Mouse (Mus musculus): Measurements from ENCODE around the gene Slc24a3. TPM values are rescaled to one million over a fixed set of nuclear protein-coding genes. Genes with fewer than 3 reads are reported as not detected.

The Slc24a3 gene
- polyA plus RNA-seq, 1 experiment from 2014 or later, result 3.1 TPM

DNA sequence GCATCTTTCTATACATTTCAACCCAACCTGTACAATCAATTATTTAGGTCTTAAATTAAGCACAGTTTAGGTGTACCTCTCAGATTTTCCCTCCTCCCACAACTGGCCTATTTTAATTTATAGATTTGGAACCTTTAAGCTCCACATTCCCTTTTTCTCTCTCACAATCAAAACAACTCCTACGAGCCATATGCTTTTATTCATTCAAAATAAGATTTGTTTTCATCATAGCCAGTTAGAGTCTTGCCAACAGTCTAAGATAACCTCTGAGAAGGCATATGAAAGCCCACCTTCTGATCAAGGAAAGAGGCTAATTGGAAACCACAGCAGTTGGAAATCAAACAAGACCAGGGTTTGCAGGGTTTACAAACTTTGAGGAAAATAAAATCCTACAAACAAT lies 177.0 kb downstream of the Slc24a3 start:
- no peaks in the 10 kb centered on the region for H3K36me3 ChIP-seq (ENCODE audit: control insufficient read depth, insufficient read depth, low read length)
- H3K4me2 ChIP-seq (ENCODE audit: low read length), result no peak overlapping the region
- DNase-seq (ENCODE audit: low spot score) (no peak), ATAC-seq (no peak)
- 82% methylated on average over 1 of the region's 1 CpGs for WGBS
- H3K9ac ChIP-seq (ENCODE audit: low read length), result no peak overlapping the region
- H3K4me3 ChIP-seq (ENCODE audit: low read depth, low read length), result no peak overlapping the region
- H3K27me3 ChIP-seq (replicated peaks; ENCODE audit: control insufficient read depth, insufficient read depth, low read length), result no peaks in the 10 kb centered on the region
- no peak overlapping the region for H3K27ac ChIP-seq (ENCODE audit: low read depth, low read length)
- H3K9me3 ChIP-seq (replicated peaks; ENCODE audit: control insufficient read depth, low read length), result no peaks in the 10 kb centered on the region
- H3K4me1 ChIP-seq (ENCODE audit: control insufficient read depth, insufficient read depth, low read length), result no peaks in the 10 kb centered on the region

DNA sequence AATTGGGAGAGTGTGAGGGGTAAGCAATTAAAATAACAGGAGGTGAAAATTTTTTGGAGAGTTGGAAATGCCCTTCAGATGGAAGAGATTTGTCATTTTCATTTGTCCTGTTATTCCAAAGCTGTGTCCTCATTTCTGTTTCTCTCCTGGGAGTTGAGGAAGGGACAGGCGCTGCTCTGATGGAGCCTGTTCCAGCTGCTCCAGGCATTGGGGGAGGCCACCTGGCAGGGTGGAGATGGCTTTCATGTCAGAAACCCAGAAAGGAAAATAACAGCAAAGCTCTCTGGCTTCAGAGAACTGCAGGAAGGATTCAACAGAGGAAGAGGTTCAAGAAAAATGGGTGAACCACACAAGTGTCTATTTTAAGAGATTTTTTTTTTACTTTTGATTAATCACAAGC lies 186.2 kb downstream of the Slc24a3 start:
- no peak overlapping the region for H3K27ac ChIP-seq (ENCODE audit: low read depth, low read length)
- H3K4me3 ChIP-seq (ENCODE audit: low read depth, low read length), result no peak overlapping the region
- H3K4me1 ChIP-seq (ENCODE audit: control insufficient read depth, insufficient read depth, low read length), result no peaks in the 10 kb centered on the region
- no peaks in the 10 kb centered on the region for H3K27me3 ChIP-seq (replicated peaks; ENCODE audit: control insufficient read depth, insufficient read depth, low read length)
- no peaks in the 10 kb centered on the region for H3K36me3 ChIP-seq (ENCODE audit: control insufficient read depth, insufficient read depth, low read length)
- ATAC-seq (no peak), DNase-seq (ENCODE audit: low spot score) (no peak)
- 70% methylated on average over 1 of the region's 1 CpGs for WGBS
- H3K9ac ChIP-seq (ENCODE audit: low read length), result no peak overlapping the region
- no peak overlapping the region for H3K4me2 ChIP-seq (ENCODE audit: low read length)
- no peaks in the 10 kb centered on the region for H3K9me3 ChIP-seq (replicated peaks; ENCODE audit: control insufficient read depth, low read length)

DNA sequence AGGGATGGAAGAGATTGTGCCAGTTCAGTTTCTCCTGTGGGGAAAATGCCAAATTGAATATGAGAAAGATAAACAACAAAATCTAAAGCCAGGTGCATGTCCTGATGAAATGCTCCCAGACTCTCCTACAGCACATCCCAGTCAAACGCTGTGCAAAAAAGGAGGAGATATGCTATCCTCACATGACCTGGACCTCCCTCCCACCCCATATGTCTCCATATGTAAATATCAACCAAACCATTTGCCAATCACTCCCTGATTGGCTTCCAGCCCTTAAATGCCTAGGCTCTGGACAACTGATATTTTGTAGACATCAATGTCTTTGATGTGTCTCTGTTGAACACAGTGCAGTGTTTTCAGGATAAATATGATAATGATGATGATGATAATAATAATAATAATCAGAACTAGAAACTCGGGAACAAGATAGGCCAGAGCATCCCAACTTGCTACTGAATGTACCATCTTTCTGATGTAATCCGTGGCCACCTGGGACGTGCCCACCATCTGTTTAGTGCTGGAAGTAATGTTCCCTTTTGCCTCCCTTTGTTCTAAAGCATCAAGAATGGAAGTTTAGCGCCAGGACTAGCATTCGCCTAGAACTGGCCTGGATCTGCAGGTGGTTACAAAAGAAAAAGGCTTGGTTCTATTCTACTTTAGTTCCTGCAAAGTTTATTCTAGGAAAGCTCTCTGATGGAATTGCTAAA lies 190.8 kb downstream of the Slc24a3 start:
- no peaks in the 10 kb centered on the region for H3K36me3 ChIP-seq (ENCODE audit: control insufficient read depth, insufficient read depth, low read length)
- no peaks in the 10 kb centered on the region for H3K27me3 ChIP-seq (replicated peaks; ENCODE audit: control insufficient read depth, insufficient read depth, low read length)
- H3K4me2 ChIP-seq (ENCODE audit: low read length), result no peak overlapping the region
- H3K9ac ChIP-seq (ENCODE audit: low read length), result no peak overlapping the region
- H3K9me3 ChIP-seq (replicated peaks; ENCODE audit: control insufficient read depth, low read length), result no peaks in the 10 kb centered on the region
- no peaks in the 10 kb centered on the region for H3K4me1 ChIP-seq (ENCODE audit: control insufficient read depth, insufficient read depth, low read length)
- DNase-seq (ENCODE audit: low spot score) (no peak), ATAC-seq (no peak)
- H3K4me3 ChIP-seq (ENCODE audit: low read depth, low read length), result no peak overlapping the region
- H3K27ac ChIP-seq (ENCODE audit: low read depth, low read length), result no peak overlapping the region
- WGBS, result 73% methylated on average over 6 of the region's 6 CpGs

DNA sequence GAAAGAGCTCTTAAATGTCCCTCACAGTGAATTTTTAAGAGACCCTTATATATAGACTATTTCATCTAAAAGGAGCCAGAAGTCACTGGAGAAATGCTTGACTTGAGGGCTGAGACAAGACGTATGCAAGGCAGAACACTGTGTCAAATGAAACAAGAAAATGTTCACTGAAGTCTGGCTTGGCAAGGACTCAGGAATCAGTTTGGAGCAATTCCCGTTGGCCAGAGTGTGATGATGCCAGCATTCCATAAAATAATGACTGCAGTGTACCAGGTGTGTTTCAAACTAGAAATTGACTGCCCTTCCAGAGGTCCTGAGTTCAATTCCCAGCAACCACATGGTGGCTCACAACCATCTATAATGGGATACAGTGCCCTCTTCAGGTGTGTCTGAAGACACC lies 196.1 kb downstream of the Slc24a3 start:
- Histone ChIP-seq H3K27ac (ENCODE audit: low read depth, low read length) (no peak overlapping the region), H3K27me3 (replicated peaks; ENCODE audit: control insufficient read depth, insufficient read depth, low read length) (no peaks in the 10 kb centered on the region), H3K4me1 (ENCODE audit: control insufficient read depth, insufficient read depth, low read length) (no peaks in the 10 kb centered on the region), H3K9ac (ENCODE audit: low read length) (no peak overlapping the region), H3K9me3 (replicated peaks; ENCODE audit: control insufficient read depth, low read length) (no peaks in the 10 kb centered on the region), H3K4me3 (ENCODE audit: low read depth, low read length) (no peak overlapping the region), H3K4me2 (ENCODE audit: low read length) (no peak overlapping the region), H3K36me3 (ENCODE audit: control insufficient read depth, insufficient read depth, low read length) (no peaks in the 10 kb centered on the region)
- no peak for DNase-seq (ENCODE audit: low spot score)
- no peak for ATAC-seq
- WGBS, result 68% methylated on average over 2 of the region's 2 CpGs

DNA sequence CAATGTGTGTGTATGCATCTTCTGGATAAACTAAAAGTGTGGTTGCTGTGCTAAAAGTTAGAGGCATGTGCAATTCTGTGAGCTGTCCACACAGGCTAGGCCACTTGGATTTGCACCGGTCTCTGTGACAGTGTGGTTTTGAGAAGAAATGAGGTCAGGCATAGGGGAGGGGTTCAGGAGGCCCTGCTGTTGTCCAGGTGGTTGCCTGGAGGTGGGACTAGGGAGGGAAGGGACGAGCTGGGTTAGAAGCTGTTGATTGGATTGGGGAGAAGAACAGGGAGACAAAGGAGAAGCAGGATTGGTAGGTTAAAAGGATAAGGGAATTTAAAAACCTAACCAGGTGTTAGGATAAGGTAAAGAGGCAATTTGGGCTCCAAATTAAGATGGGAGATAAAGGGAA lies 201.1 kb downstream of the Slc24a3 start:
- no peak overlapping the region for H3K27ac ChIP-seq (ENCODE audit: low read depth, low read length)
- DNase-seq (ENCODE audit: low spot score) (no peak), ATAC-seq (no peak)
- H3K27me3 ChIP-seq (replicated peaks; ENCODE audit: control insufficient read depth, insufficient read depth, low read length), result no peaks in the 10 kb centered on the region
- H3K4me1 ChIP-seq (ENCODE audit: control insufficient read depth, insufficient read depth, low read length), result no peaks in the 10 kb centered on the region
- no peak overlapping the region for H3K4me3 ChIP-seq (ENCODE audit: low read depth, low read length)
- H3K4me2 ChIP-seq (ENCODE audit: low read length), result no peak overlapping the region
- no peak overlapping the region for H3K9ac ChIP-seq (ENCODE audit: low read length)
- H3K9me3 ChIP-seq (replicated peaks; ENCODE audit: control insufficient read depth, low read length), result no peaks in the 10 kb centered on the region
- 67% methylated on average over 2 of the region's 2 CpGs for WGBS
- no peaks in the 10 kb centered on the region for H3K36me3 ChIP-seq (ENCODE audit: control insufficient read depth, insufficient read depth, low read length)

DNA sequence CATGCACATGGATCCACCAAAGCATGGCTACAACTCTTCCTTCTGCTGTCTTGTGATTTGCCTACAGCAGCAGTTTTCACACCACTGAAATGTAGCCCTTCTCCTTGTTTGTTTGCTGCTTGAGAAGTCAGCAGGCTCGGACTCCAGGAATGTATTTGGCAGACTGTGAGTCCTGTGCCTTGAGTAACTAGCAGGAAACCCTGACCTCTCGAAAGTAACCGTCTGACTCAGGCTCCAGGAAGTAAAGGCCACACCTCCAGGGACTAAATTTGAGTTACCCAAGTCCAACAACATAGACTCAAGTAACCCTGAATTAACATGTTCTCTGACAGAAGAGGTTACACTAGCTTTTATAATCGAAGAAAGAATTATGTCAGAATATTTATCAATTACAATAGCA lies 203.2 kb downstream of the Slc24a3 start:
- WGBS, result 86% methylated on average over 4 of the region's 4 CpGs
- ATAC-seq (no peak), DNase-seq (ENCODE audit: low spot score) (no peak)
- Histone ChIP-seq H3K4me3 (ENCODE audit: low read depth, low read length) (no peak overlapping the region), H3K27me3 (replicated peaks; ENCODE audit: control insufficient read depth, insufficient read depth, low read length) (no peaks in the 10 kb centered on the region), H3K9ac (ENCODE audit: low read length) (no peak overlapping the region), H3K36me3 (ENCODE audit: control insufficient read depth, insufficient read depth, low read length) (no peaks in the 10 kb centered on the region), H3K4me1 (ENCODE audit: control insufficient read depth, insufficient read depth, low read length) (no peaks in the 10 kb centered on the region), H3K4me2 (ENCODE audit: low read length) (no peak overlapping the region), H3K27ac (ENCODE audit: low read depth, low read length) (no peak overlapping the region), H3K9me3 (replicated peaks; ENCODE audit: control insufficient read depth, low read length) (no peaks in the 10 kb centered on the region)

DNA sequence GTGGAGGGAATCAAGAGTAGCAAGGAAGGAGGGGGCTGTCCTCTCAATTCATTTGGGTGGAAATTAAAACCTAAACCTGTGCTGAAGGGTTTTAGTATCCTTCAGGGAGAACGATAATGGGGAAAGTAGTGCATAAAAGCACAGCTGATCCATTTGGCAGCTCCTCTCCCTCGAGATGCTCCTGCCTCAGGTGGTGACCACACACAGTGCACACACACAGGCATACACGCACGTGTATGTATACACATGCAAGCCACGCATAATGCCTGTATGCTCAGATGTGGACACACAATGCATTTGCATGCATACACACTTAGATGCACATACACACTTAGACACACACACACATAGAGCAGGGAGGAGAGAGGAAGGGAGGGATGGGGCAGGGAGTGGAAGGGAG lies 206.2 kb downstream of the Slc24a3 start:
- ATAC-seq, result no peak
- Histone ChIP-seq H3K4me3 (ENCODE audit: low read depth, low read length) (no peak overlapping the region), H3K9ac (ENCODE audit: low read length) (no peak overlapping the region), H3K4me1 (ENCODE audit: control insufficient read depth, insufficient read depth, low read length) (no peaks in the 10 kb centered on the region), H3K27ac (ENCODE audit: low read depth, low read length) (no peak overlapping the region), H3K27me3 (replicated peaks; ENCODE audit: control insufficient read depth, insufficient read depth, low read length) (no peaks in the 10 kb centered on the region), H3K4me2 (ENCODE audit: low read length) (no peak overlapping the region), H3K36me3 (ENCODE audit: control insufficient read depth, insufficient read depth, low read length) (no peaks in the 10 kb centered on the region), H3K9me3 (replicated peaks; ENCODE audit: control insufficient read depth, low read length) (no peaks in the 10 kb centered on the region)
- DNase-seq (ENCODE audit: low spot score), result no peak
- WGBS, result 73% methylated on average over 5 of the region's 5 CpGs

DNA sequence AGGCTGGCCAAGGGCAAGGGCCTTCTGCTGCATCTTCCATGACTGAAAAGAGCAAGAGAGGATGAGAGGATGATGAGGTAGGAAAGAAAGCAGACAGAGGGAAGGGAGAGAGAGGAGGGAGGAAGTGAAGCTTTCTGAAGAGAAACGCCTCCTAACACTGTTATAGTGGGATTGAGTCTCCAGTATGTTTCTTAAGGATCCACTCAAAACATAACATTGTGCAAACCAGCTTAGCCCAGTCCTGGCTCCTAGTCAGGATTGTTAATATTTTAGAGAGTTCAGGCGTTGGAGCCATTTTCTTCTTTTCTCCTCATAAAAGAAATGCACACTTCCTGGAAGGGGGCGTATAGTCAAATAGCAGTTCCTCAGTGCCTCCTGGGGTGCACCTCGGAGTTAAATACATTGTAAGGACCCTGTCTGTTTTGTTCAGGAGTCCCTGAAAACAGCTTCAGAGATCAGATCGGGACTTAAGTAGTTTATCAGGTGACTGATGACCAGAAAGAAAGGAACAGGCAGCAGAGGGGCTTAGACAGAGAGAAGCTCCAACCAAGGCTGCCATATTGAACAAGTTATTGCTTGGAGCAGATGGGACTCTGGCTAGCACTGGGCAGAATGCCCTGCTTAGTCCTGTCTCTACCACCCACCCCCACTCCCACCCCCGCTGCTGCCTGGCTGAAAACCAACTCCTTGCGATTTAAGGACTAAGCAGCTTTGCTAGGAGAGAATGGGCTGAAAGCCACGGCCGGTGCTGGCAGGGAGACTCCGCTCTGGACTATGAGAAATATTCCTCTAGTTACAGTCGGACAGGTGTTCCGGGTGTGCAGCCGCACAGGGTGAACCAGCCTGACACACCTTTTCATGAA lies 215.6 kb downstream of the Slc24a3 start:
- no peaks in the 10 kb centered on the region for H3K27me3 ChIP-seq (replicated peaks; ENCODE audit: control insufficient read depth, insufficient read depth, low read length)
- no peaks in the 10 kb centered on the region for H3K36me3 ChIP-seq (ENCODE audit: control insufficient read depth, insufficient read depth, low read length)
- no peak overlapping the region for H3K27ac ChIP-seq (ENCODE audit: low read depth, low read length)
- 60% methylated on average over 13 of the region's 13 CpGs for WGBS
- no peak overlapping the region for H3K9ac ChIP-seq (ENCODE audit: low read length)
- H3K9me3 ChIP-seq (replicated peaks; ENCODE audit: control insufficient read depth, low read length), result no peaks in the 10 kb centered on the region
- ATAC-seq (peak; percentile 90), DNase-seq (ENCODE audit: low spot score) (peak; percentile 80)
- H3K4me3 ChIP-seq (ENCODE audit: low read depth, low read length), result no peak overlapping the region
- no peak overlapping the region for H3K4me2 ChIP-seq (ENCODE audit: low read length)
- H3K4me1 ChIP-seq (ENCODE audit: control insufficient read depth, insufficient read depth, low read length), result peaks cover 4% of the 10 kb centered on the region

DNA sequence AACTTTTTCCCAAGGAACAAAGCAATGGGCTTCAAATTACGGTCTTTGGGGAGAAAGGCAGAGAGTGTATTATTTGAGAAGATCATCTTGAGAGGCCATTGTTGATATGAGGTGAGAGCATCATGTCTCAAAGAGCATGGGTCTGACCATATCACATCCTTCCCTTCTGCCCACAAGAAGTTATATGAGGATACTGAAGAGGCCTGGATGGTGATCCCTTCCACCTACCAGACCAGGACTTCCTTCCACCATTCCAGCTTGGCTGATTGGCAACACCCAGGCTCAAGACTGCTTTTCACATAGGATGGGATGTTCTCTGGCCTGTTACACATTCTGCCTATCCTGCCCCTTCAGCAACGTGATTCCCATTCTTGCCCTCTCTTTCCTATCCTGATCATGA lies 216.7 kb downstream of the Slc24a3 start:
- H3K27me3 ChIP-seq (replicated peaks; ENCODE audit: control insufficient read depth, insufficient read depth, low read length), result no peaks in the 10 kb centered on the region
- no peaks in the 10 kb centered on the region for H3K36me3 ChIP-seq (ENCODE audit: control insufficient read depth, insufficient read depth, low read length)
- H3K27ac ChIP-seq (ENCODE audit: low read depth, low read length), result no peak overlapping the region
- H3K4me3 ChIP-seq (ENCODE audit: low read depth, low read length), result no peak overlapping the region
- ATAC-seq, result no peak
- no peak overlapping the region for H3K4me2 ChIP-seq (ENCODE audit: low read length)
- no peak for DNase-seq (ENCODE audit: low spot score)
- peaks cover 4% of the 10 kb centered on the region for H3K4me1 ChIP-seq (ENCODE audit: control insufficient read depth, insufficient read depth, low read length)
- H3K9me3 ChIP-seq (replicated peaks; ENCODE audit: control insufficient read depth, low read length), result no peaks in the 10 kb centered on the region
- WGBS, result 87% methylated on average over 2 of the region's 2 CpGs
- no peak overlapping the region for H3K9ac ChIP-seq (ENCODE audit: low read length)
